Mouse (Mus musculus): ENCODE measurements around the gene Avpr1a. TPM values are rescaled to one million over a fixed set of nuclear protein-coding genes. Genes with fewer than 3 reads are reported as not detected.

Avpr1a gene
- polyA plus RNA-seq, 1 experiment = 1.3 TPM

- Histone ChIP-seq H3K36me3 (ENCODE audit: control insufficient read depth, insufficient read depth, low read length) (no peaks in the 10 kb centered on the region), H3K27me3 (ENCODE audit: control insufficient read depth, insufficient read depth, low read length) (peaks cover 6% of the 10 kb centered on the region), H3K27ac (ENCODE audit: insufficient read depth, low read length) (no peak overlapping the region), H3K4me3 (ENCODE audit: extremely low read depth, insufficient read depth, insufficient read length) (no peak overlapping the region), H3K4me1 (ENCODE audit: control insufficient read depth, insufficient read depth, insufficient read length) (no peaks in the 10 kb centered on the region)
- DNase-seq (ENCODE audit: low read depth in 1 of 2, low spot score in 2 of 2) = peak; percentile 14 to 21
- TF ChIP-seq CTCF (IDR thresholded peaks at IDR 0.05; ENCODE audit: extremely low read depth, insufficient read depth, insufficient read length, insufficient replicate concordance) = peak; percentile 45; the same call in 1 of the 2 replicates
- no peak for TF ChIP-seq POLR2A (IDR thresholded peaks at IDR 0.05; ENCODE audit: low read depth, low read length)
- WGBS = 16% methylated on average over 10 of the region's 10 CpGs
These were observed 1.0 kb upstream of the Avpr1a start for GRCm38 (mm10) chr10:122447275-122447674.

GRCm38 (mm10) chr10:122448717-122449611 lies 665 bp downstream of the Avpr1a start:
- H3K27ac ChIP-seq (ENCODE audit: insufficient read depth, low read length) = no peak overlapping the region
- no peaks in the 10 kb centered on the region for H3K4me1 ChIP-seq (ENCODE audit: control insufficient read depth, insufficient read depth, insufficient read length)
- H3K36me3 ChIP-seq (ENCODE audit: control insufficient read depth, insufficient read depth, low read length) = no peaks in the 10 kb centered on the region
- no peak for DNase-seq (ENCODE audit: low read depth in 1 of 2, low spot score in 2 of 2)
- TF ChIP-seq POLR2A (IDR thresholded peaks at IDR 0.05; ENCODE audit: low read depth, low read length) (no peak), CTCF (IDR thresholded peaks at IDR 0.05; ENCODE audit: extremely low read depth, insufficient read depth, insufficient read length, insufficient replicate concordance) (no peak)
- WGBS = 3% methylated on average over 70 of the region's 70 CpGs
- peaks cover 6% of the 10 kb centered on the region for H3K27me3 ChIP-seq (ENCODE audit: control insufficient read depth, insufficient read depth, low read length)
- H3K4me3 ChIP-seq (ENCODE audit: extremely low read depth, insufficient read depth, insufficient read length) = no peak overlapping the region; the same call in 1 of the 2 replicates

- no peak for DNase-seq (ENCODE audit: low read depth in 1 of 2, low spot score in 2 of 2)
These were observed 1.6 kb downstream of the Avpr1a start for GRCm38 (mm10) chr10:122449856-122450255.

GRCm38 (mm10) chr10:122453466-122453865 lies 5.2 kb downstream of the Avpr1a start:
- peaks cover 6% of the 10 kb centered on the region for H3K27me3 ChIP-seq (ENCODE audit: control insufficient read depth, insufficient read depth, low read length)
- no peaks in the 10 kb centered on the region for H3K36me3 ChIP-seq (ENCODE audit: control insufficient read depth, insufficient read depth, low read length)
- H3K27ac ChIP-seq (ENCODE audit: insufficient read depth, low read length) = no peak overlapping the region
- WGBS = 20% methylated on average over 3 of the region's 3 CpGs
- no peak for DNase-seq (ENCODE audit: low read depth in 1 of 2, low spot score in 2 of 2)
- H3K4me3 ChIP-seq (ENCODE audit: extremely low read depth, insufficient read depth, insufficient read length) = no peak overlapping the region
- TF ChIP-seq POLR2A (IDR thresholded peaks at IDR 0.05; ENCODE audit: low read depth, low read length) = no peak
- no peak for TF ChIP-seq CTCF (IDR thresholded peaks at IDR 0.05; ENCODE audit: extremely low read depth, insufficient read depth, insufficient read length, insufficient replicate concordance)
- no peaks in the 10 kb centered on the region for H3K4me1 ChIP-seq (ENCODE audit: control insufficient read depth, insufficient read depth, insufficient read length)

More at GRCm38 (mm10) chr10:122449856-122450255, 1.6 kb downstream of the Avpr1a start:
- Histone ChIP-seq H3K4me3 (ENCODE audit: extremely low read depth, insufficient read depth, insufficient read length) (no peak overlapping the region), H3K27ac (ENCODE audit: insufficient read depth, low read length) (no peak overlapping the region), H3K27me3 (ENCODE audit: control insufficient read depth, insufficient read depth, low read length) (peaks cover 6% of the 10 kb centered on the region), H3K36me3 (ENCODE audit: control insufficient read depth, insufficient read depth, low read length) (no peaks in the 10 kb centered on the region), H3K4me1 (ENCODE audit: control insufficient read depth, insufficient read depth, insufficient read length) (no peaks in the 10 kb centered on the region)
- TF ChIP-seq POLR2A (IDR thresholded peaks at IDR 0.05; ENCODE audit: low read depth, low read length) (no peak), CTCF (IDR thresholded peaks at IDR 0.05; ENCODE audit: extremely low read depth, insufficient read depth, insufficient read length, insufficient replicate concordance) (no peak)

- TF ChIP-seq CTCF (IDR thresholded peaks at IDR 0.05; ENCODE audit: extremely low read depth, insufficient read depth, insufficient read length, insufficient replicate concordance) = no peak
- Histone ChIP-seq H3K4me1 (ENCODE audit: control insufficient read depth, insufficient read depth, insufficient read length) (no peaks in the 10 kb centered on the region), H3K36me3 (ENCODE audit: control insufficient read depth, insufficient read depth, low read length) (no peaks in the 10 kb centered on the region), H3K27ac (ENCODE audit: insufficient read depth, low read length) (no peak overlapping the region), H3K4me3 (ENCODE audit: extremely low read depth, insufficient read depth, insufficient read length) (no peak overlapping the region), H3K27me3 (ENCODE audit: control insufficient read depth, insufficient read depth, low read length) (no peaks in the 10 kb centered on the region)
- no peak for DNase-seq (ENCODE audit: low read depth in 1 of 2, low spot score in 2 of 2)
- whole genome bisulfite sequencing = 92% methylated on average over 11 of the region's 11 CpGs
These were observed 7.5 kb downstream of the Avpr1a start for GRCm38 (mm10) chr10:122455793-122456192.

- 89% methylated on average over 5 of the region's 5 CpGs for WGBS
- Histone ChIP-seq H3K4me1 (ENCODE audit: control insufficient read depth, insufficient read depth, insufficient read length) (no peaks in the 10 kb centered on the region), H3K4me3 (ENCODE audit: extremely low read depth, insufficient read depth, insufficient read length) (no peak overlapping the region)
These were observed 28.5 kb downstream of the Avpr1a start for GRCm38 (mm10) chr10:122476846-122477245.

GRCm38 (mm10) chr10:122498551-122498950 lies 50.3 kb downstream of the Avpr1a start:
- H3K27ac ChIP-seq (ENCODE audit: insufficient read depth, low read length) = no peak overlapping the region
- H3K4me1 ChIP-seq (ENCODE audit: control insufficient read depth, insufficient read depth, insufficient read length) = no peaks in the 10 kb centered on the region
- no peak overlapping the region for H3K4me3 ChIP-seq (ENCODE audit: extremely low read depth, insufficient read depth, insufficient read length)
- H3K27me3 ChIP-seq (ENCODE audit: control insufficient read depth, insufficient read depth, low read length) = no peaks in the 10 kb centered on the region
- 88% methylated on average over 2 of the region's 2 CpGs for WGBS
- H3K36me3 ChIP-seq (ENCODE audit: control insufficient read depth, insufficient read depth, low read length) = no peaks in the 10 kb centered on the region
- TF ChIP-seq POLR2A (IDR thresholded peaks at IDR 0.05; ENCODE audit: low read depth, low read length) (no peak), CTCF (IDR thresholded peaks at IDR 0.05; ENCODE audit: extremely low read depth, insufficient read depth, insufficient read length, insufficient replicate concordance) (no peak)
- no peak for DNase-seq (ENCODE audit: low read depth in 1 of 2, low spot score in 2 of 2)

More at GRCm38 (mm10) chr10:122476846-122477245, 28.5 kb downstream of the Avpr1a start:
- TF ChIP-seq CTCF (IDR thresholded peaks at IDR 0.05; ENCODE audit: extremely low read depth, insufficient read depth, insufficient read length, insufficient replicate concordance) (no peak), POLR2A (IDR thresholded peaks at IDR 0.05; ENCODE audit: low read depth, low read length) (no peak)
- no peak for DNase-seq (ENCODE audit: low read depth in 1 of 2, low spot score in 2 of 2)
- H3K27me3 ChIP-seq (ENCODE audit: control insufficient read depth, insufficient read depth, low read length) = no peaks in the 10 kb centered on the region
- no peaks in the 10 kb centered on the region for H3K36me3 ChIP-seq (ENCODE audit: control insufficient read depth, insufficient read depth, low read length)
- no peak overlapping the region for H3K27ac ChIP-seq (ENCODE audit: insufficient read depth, low read length)

All from spleen, adult 2 months (tissue).